Mouse (Mus musculus) ES-E14 (cell line): ENCODE measurements around the gene Map2k6. TPM values are rescaled to one million over a fixed set of nuclear protein-coding genes. Genes with fewer than 3 reads are reported as not detected.

Experiments used
- DNase-seq: peaks from one replicate; pipeline ENCODE4 v3.0.0-alpha.2; 2013; ENCODE audit warnings: low read depth, low spot score
- H3K27ac ChIP-seq: 2 replicates; pipeline ENCODE4 v1.5.1; 2012; ENCODE audit warnings: low read depth, mild to moderate bottlenecking, low read length, moderate library complexity, mixed read lengths; ENCODE audit not compliant: poor library complexity, insufficient read depth, severe bottlenecking
- H3K36me3 ChIP-seq: 2 replicates; pipeline ENCODE4 v1.6.1; 2012; ENCODE audit warnings: mild to moderate bottlenecking, low read length, moderate library complexity, mixed read lengths; ENCODE audit not compliant: control insufficient read depth, poor library complexity, insufficient read depth, severe bottlenecking
- H3K4me1 ChIP-seq, 2 experiments: fragments of 150-350 bp in 1 of 2; sonication (generic) in 1 of 2; 2 replicates each; pipeline ENCODE4 v1.6.1; 2012; ENCODE audit warnings: low read length in 2 of 2, mild to moderate bottlenecking in 1 of 2, mixed read lengths in 1 of 2; ENCODE audit not compliant: control insufficient read depth in 2 of 2, insufficient read depth in 2 of 2, poor library complexity in 1 of 2
- H3K4me3 ChIP-seq, 2 experiments: fragments of 150-350 bp in 1 of 2; sonication (generic) in 1 of 2; 2 replicates each; pipeline ENCODE4 v1.5.1; 2012; ENCODE audit warnings: low read length in 2 of 2, low read depth in 1 of 2, mild to moderate bottlenecking in 1 of 2, mixed read lengths in 1 of 2; ENCODE audit not compliant: insufficient read depth in 1 of 2, poor library complexity in 1 of 2, severe bottlenecking in 1 of 2
- H3K9ac ChIP-seq: 2 replicates; pipeline ENCODE4 v1.6.1; 2012; ENCODE audit warnings: low read depth, mild to moderate bottlenecking, low read length, mixed read lengths; ENCODE audit not compliant: poor library complexity, insufficient read depth, severe bottlenecking
- H3K9me3 ChIP-seq: fragments of 150-350 bp; sonication (generic); 2 replicates; pipeline ENCODE4 v1.6.1; 2012; ENCODE audit warnings: low read depth, mild to moderate bottlenecking, low read length; ENCODE audit not compliant: control insufficient read depth, insufficient read depth
- CHD2 ChIP-seq: IDR thresholded peaks from 2 replicates; pipeline ENCODE4 v1.6.1; 2014; ENCODE audit warnings: mild to moderate bottlenecking, low read depth, low read length, inconsistent platforms
- HCFC1 ChIP-seq: IDR thresholded peaks from 2 replicates; pipeline ENCODE4 v1.6.1; 2012; ENCODE audit warnings: low read length, inconsistent platforms, borderline replicate concordance; ENCODE audit not compliant: insufficient read depth
- MAFK ChIP-seq: IDR thresholded peaks from 2 replicates; pipeline ENCODE4 v1.6.1; 2014; ENCODE audit warnings: mild to moderate bottlenecking, low read depth, low read length, inconsistent platforms; ENCODE audit not compliant: insufficient read depth
- ZC3H11A ChIP-seq: IDR thresholded peaks from 2 replicates; pipeline ENCODE4 v1.6.1; 2012; ENCODE audit warnings: low read depth, mild to moderate bottlenecking, inconsistent platforms, low read length, borderline replicate concordance
- ZNF384 ChIP-seq: IDR thresholded peaks from 2 replicates; pipeline ENCODE4 v1.6.1; 2012; ENCODE audit warnings: low read depth, low read length, inconsistent platforms
- in situ Hi-C, 2 experiments: fragments of 600-800 bp; cut with MboI; formaldehyde crosslinking; loops; one replicate each; pipeline ENCODE4 v1.15.1; 2025; ENCODE audit warnings: low sequenced_read_pairs in 2 of 2, inconsistent platforms in 1 of 2; ENCODE audit not compliant: unreplicated experiment in 2 of 2
- total RNA-seq: library from RNA; depleted of rRNA; stranded (reverse); fragments of 300-350 nt; gene quantifications from 2 replicates; pipeline ENCODE4 v1.2.3, GENCODE M21; 2012

The Map2k6 gene
- total RNA-seq, 1 experiment = 9.8 TPM

DNA sequence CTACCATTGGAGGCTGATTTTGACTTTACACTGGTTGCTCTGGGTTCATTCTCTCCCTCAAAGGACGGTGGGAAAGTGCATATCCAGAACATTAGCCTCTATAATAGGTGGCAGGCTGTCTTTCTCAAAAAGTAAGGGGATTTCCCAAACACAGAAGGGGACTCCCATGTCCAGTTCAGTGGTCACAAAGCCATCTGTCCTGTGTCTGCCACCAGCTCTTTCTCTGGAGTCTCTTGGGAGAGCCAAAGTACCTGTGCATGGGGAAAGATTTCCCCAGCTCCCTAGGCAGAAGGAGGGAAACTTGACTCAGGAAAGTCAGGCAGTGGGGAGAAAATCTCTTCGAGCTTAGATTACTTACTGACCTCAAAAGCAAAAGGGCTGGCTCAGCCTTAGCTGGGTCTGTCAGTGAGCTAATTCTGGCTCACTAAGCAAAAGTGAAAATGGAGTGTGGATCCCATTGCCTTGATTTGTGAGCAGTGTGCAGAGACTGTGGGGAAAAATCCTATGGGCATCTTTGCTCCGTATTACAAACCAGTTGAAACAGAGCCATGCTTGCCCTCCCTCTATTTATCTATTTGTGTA, 31.0 kb downstream of the Map2k6 start:
- no peak overlapping the region for H3K4me3 ChIP-seq
- no peaks in the 10 kb centered on the region for H3K36me3 ChIP-seq
- H3K9ac ChIP-seq = no peak overlapping the region
- no peak overlapping the region for H3K27ac ChIP-seq
- no peaks in the 10 kb centered on the region for H3K4me1 ChIP-seq
- H3K9me3 ChIP-seq = no peaks in the 10 kb centered on the region
- in situ Hi-C loops = no loop called here
- TF ChIP-seq CHD2 (no peak), HCFC1 (no peak), ZC3H11A (no peak), MAFK (no peak), ZNF384 (no peak)
- no peak for DNase-seq

DNA sequence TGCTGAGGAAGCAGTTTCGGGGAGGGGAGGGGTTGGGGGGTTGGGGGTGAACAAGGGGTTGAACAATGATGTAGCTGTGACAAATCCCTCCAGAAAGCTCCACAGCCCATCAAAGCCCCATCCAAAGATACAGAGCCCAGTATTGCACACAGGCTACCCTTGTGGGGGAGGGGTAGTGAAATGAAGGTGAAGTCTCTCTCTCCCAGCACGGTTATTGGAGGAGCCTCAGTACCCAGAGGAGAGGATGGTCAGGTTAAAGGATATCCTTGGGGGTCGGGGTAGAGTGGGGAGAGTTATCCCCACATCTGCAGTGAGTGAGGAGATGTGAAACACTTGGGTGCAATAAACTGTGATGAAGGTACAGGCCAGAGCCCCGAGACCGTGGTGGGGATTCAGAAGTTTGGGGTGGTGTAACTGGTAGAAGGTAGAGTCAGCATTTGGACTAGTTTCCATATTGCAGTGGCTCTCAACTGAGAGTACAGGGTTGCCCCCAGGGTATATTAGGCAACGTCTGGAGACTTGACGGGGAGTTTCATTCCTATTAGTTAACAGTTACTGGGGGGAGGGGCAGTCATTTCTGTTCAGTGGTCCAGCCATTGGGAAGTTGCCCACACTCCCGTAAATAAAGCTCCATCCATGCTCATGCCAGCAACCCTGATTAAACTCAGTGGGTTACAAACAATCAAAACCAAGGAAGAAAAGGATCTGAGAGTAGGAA, 37.1 kb downstream of the Map2k6 start:
- Histone ChIP-seq H3K9me3 (no peaks in the 10 kb centered on the region), H3K27ac (no peak overlapping the region), H3K9ac (no peak overlapping the region), H3K4me3 (no peak overlapping the region), H3K36me3 (no peaks in the 10 kb centered on the region), H3K4me1 (no peaks in the 10 kb centered on the region)
- no peak for DNase-seq
- TF ChIP-seq ZC3H11A = no peak
- no peak for TF ChIP-seq MAFK
- no peak for TF ChIP-seq HCFC1
- no peak for TF ChIP-seq ZNF384
- no peak for TF ChIP-seq CHD2
- in situ Hi-C loops = no loop called here

DNA sequence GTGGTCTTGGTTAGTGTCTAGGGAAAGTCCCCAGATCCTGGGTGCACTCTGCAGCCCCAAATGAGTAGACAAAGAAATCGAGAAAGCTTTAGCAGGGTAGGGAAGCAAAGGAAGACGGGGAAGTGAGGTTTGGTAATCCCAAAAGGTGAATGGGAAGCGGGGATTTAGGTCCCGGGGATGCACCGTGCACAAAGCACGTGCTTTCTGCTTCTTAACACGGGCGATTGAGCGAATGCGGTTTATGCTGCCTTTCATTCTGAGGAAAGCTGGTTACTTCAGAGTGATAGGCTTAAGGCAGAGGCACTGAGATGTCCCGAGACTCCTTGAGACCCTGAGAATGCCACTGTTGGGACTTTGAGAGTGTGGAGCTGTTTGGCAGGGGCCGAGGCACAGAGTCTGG, 38.1 kb downstream of the Map2k6 start:
- TF ChIP-seq ZC3H11A (no peak), ZNF384 (no peak), CHD2 (no peak), HCFC1 (no peak), MAFK (no peak)
- Histone ChIP-seq H3K27ac (no peak overlapping the region), H3K9ac (no peak overlapping the region), H3K9me3 (no peaks in the 10 kb centered on the region), H3K4me3 (no peak overlapping the region), H3K4me1 (no peaks in the 10 kb centered on the region), H3K36me3 (no peaks in the 10 kb centered on the region)
- no peak for DNase-seq
- in situ Hi-C loops = no loop called here

DNA sequence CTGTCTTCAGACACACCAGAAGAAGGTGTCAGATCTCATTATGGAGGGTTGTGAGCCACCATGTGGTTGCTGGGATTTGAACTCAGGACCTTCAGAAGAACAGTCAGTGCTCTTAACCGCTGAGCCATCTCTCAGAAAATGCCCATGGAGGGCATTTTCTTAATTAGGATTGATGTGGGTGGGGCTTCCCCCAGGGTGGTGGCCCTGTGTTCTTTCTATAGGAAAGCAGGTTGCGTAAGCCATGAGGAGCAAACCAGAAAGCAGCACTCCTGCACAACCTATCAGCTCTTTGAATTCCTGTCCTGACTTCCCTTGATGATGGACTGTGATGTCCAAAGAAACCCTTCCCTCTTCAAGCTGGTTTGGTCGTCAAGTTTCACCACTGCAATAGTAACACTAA, 39.2 kb downstream of the Map2k6 start:
- Histone ChIP-seq H3K27ac (no peak overlapping the region), H3K36me3 (no peaks in the 10 kb centered on the region), H3K9ac (no peak overlapping the region), H3K4me3 (no peak overlapping the region), H3K4me1 (no peaks in the 10 kb centered on the region), H3K9me3 (no peaks in the 10 kb centered on the region)
- in situ Hi-C loops = no loop called here
- TF ChIP-seq MAFK (no peak), HCFC1 (no peak), CHD2 (no peak), ZC3H11A (no peak), ZNF384 (no peak)
- DNase-seq = no peak
